Mouse (Mus musculus): ENCODE results near the gene Adh7. TPM values are rescaled to one million over a fixed set of nuclear protein-coding genes. Genes with fewer than 3 reads are reported as not detected.

Gene Adh7
- total RNA-seq, 2 experiments from 2014 or later: 0.48 to 0.53 TPM

DNA sequence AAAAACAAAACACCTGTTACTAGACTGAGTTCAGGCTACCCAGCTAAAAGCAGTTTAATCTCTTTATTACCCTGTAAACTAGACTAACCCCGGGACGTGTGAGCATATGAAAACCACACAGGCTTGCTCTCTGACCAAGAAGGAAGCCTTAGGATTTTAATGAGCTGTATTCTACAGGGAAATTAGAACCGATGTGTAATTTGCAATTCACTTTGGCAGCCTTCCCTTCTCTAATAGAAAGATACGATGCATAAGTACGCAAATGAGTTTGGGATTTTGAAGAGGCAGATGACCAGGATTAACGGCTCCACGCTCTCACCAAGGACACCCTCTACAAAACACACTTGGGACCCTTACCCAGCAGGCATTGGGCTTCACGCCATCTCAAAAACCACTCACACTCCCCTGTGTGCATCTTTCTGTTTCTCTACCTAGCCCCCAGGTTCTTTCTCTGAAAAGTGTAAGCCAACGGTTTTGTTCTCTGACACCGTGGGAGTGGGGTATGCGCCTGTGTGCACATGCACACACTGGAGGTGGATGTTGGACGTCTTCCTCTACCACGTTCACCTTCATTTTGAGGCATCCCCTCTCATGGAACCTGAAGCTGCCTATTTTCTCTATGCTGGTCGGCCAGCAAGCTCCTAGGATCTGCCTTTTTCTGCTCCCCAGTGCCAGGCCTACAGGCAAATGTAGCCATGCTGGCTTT is 24.6 kb downstream of the Adh7 start:
- intact Hi-C loops (cut with DNase I): loop anchor here (5.0 kb wide), 1 partner anchor 35 kb away; no protein-coding TSS in a partner anchor
- no peak for TF ChIP-seq CTCF (IDR thresholded peaks at IDR 0.05)
- Histone ChIP-seq H3K27ac (peak overlapping the region; percentile 72), H3K4me3 (no peak overlapping the region)
- DNase-seq: no peak

DNA sequence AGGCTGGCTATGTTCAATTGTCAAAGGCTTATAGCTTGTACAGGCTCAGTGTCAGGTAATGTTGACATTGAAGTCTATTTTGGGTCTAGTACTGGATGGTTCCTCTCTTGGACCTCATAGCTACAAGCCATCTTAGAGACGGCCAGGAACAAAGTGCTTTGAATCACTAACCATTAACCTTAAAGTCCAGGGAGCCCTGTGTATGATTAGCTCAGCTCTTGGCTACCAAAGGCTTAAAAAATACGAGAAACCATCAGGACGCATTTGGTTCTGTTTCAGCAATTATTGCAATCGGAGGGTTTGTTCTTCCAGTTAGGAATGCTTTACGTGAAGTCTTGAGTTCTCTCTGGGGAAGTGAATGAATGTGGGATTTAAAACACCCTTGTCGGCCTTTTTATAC is 25.4 kb downstream of the Adh7 start:
- Histone ChIP-seq H3K27ac (no peak overlapping the region), H3K4me3 (no peak overlapping the region)
- intact Hi-C loops (cut with DNase I): loop anchor here (5.0 kb wide), 1 partner anchor 34 kb away; no protein-coding TSS in a partner anchor
- no peak for TF ChIP-seq CTCF (IDR thresholded peaks at IDR 0.05)
- no peak for DNase-seq

DNA sequence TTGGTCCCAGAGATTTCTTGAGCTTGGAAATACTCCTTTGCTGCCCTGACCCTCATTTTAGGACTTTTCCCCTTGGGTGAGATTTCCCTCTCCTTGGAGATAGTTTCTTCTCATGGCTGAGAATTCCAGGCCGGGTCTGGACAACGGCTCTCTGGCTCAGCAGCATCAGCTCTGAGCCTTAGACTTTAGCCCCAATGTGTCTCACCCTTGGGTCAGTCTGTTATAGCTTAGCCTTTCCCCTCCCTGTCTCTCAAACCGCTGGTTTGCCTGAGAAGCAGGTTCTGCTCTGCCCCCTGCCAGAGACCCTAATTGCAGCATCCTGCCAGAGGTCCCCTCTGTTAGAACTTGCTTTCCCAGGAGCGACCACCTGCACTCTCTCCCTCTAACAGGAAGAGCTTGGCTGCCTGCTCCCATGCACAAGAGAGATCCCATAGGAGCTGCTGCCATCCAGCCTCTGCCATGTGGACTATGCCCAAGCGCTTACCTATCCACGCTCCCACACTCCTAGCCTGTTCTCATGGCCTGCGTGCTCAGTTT is 26.8 kb downstream of the Adh7 start:
- TF ChIP-seq CTCF (IDR thresholded peaks at IDR 0.05): no peak
- intact Hi-C loops (cut with DNase I): loop anchor here (5.0 kb wide), 1 partner anchor 33 kb away; no protein-coding TSS in a partner anchor
- no peak for DNase-seq
- no peak overlapping the region; the same call in 1 of the 2 replicates for H3K27ac ChIP-seq
- H3K4me3 ChIP-seq: no peak overlapping the region

DNA sequence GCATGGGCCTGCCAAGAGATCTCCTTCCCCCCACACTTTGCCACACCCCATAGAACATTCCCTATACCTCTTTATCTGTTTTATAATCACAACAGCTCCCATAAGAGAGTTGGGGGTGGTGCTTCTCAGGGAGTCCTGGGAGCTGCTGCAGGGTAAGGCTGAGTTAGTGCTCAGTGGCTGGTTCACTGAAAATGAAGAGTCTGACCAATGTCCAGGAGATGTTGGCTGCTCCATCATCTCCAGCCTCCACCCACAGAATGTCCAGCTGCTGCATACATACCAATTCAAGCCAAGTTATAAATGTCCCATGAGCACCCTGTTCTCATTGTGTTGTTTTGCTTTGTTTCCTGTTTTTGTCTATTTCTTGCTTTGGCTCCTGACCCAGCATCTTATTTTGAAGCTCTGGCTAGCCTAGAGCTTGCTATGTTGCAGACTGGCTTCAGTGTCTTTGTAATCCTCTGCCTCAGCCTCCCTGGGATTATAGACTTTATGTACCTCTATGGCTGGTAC is 29.0 kb downstream of the Adh7 start:
- DNase-seq: no peak
- intact Hi-C loops (cut with DNase I): no loop called here
- TF ChIP-seq CTCF (IDR thresholded peaks at IDR 0.05): no peak
- H3K4me3 ChIP-seq: no peak overlapping the region
- H3K27ac ChIP-seq: peak overlapping the region; percentile 84

DNA sequence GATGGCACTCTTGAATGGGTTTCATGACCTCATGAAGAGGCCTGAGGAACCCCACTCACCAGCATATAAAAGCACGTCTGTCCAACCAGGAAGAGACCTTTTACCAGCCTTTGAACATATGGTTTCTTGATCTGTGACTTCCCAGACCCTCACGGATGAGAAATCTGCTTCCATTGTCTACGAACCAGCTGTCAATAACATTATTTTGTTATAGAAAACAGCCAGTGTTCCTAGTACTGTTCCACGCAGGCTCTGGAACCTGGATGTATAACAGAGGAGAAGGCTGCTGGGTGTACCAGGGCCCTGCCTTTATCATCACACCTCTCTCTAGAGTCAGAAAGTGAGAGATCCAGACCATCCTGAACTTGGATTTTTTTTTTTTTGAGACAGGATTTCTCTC is 29.7 kb downstream of the Adh7 start:
- no peak overlapping the region for H3K4me3 ChIP-seq
- peak overlapping the region; percentile 84 for H3K27ac ChIP-seq
- TF ChIP-seq CTCF (IDR thresholded peaks at IDR 0.05): no peak
- DNase-seq: no peak
- intact Hi-C loops (cut with DNase I): no loop called here

DNA sequence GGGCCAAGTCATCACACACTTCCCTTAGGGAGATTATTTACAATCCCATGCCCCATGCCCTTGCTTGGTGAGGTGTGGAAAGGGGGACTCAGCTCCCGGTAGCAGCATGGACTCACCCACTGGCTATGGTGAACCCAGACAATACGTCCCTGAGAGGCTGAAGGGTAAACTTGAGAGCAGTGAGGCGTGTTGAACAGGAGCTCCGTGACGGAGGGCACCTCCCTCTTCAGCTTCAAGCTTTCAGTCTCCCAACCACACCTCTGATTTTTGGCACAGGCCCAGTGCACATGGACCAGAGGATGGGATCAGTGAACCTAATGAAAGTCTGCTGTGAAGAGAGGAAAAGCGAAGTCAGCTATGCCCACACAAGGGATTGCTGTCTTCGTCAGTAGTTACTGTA is 30.5 kb downstream of the Adh7 start:
- intact Hi-C loops (cut with DNase I): no loop called here
- peak; percentile 54 for DNase-seq
- no peak for TF ChIP-seq CTCF (IDR thresholded peaks at IDR 0.05)
- H3K27ac ChIP-seq: peak overlapping the region; percentile 84
- no peak overlapping the region for H3K4me3 ChIP-seq

DNA sequence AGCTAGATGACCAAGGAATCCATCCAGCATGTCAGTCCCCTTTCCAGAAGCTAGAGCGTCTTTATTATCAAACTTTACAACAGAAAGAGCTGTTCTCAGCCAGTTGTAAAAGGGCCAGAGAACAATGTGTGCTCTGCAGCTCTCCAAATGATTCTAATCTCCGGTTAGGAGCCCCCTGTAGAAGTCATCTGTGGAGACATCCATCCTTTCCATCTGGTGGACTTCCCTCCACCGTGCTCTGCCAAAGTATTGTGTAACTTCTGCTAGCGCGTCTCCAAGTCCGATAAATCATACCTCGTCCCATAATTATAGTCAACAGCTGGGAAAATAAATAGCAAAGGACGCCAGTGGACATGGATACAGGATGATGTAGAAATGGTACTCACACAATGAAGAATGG is 31.2 kb downstream of the Adh7 start:
- peak; percentile 68 for DNase-seq
- intact Hi-C loops (cut with DNase I): no loop called here
- Histone ChIP-seq H3K4me3 (no peak overlapping the region), H3K27ac (peak overlapping the region; percentile 84)
- no peak for TF ChIP-seq CTCF (IDR thresholded peaks at IDR 0.05)

DNA sequence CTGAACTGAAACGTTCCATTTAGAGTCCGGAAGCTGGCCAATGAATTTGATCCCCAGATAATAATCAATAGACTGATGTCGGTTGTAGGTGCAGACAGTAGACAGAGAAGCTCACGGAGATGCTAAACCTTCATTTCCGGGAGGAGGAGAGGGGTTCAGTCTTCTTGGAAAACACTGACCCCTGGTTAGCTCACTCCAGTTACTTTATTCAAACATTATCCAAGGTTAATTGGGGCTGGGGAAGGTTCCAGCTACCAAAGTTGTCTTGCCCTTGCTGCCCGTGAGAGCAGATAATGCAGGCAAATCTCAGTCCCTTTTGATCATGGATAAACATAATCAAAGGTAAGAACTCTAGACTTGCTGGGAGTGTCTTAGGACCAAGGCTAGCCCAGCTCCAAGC is 33.6 kb downstream of the Adh7 start:
- Histone ChIP-seq H3K27ac (no peak overlapping the region), H3K4me3 (no peak overlapping the region)
- no peak for DNase-seq
- no peak for TF ChIP-seq CTCF (IDR thresholded peaks at IDR 0.05)
- intact Hi-C loops (cut with DNase I): no loop called here

DNA sequence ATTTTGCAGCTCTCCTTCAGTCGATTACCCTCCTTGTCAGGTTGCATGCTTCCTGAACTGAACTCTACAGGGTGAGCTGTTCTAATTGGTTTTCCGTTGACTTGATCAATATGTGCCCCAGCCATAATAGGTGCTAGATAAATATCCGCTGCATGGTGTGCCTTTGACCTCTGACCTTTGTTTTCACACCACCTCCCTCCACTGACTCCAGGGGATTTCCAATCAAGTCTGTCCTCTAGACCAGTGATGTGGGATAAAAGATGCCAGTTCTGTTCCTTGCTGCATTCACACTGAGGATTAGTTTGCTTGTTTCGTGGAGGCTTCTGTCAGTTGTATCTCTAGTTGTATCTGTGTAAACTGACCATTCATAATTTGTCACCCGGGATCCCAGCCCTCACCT is 36.6 kb downstream of the Adh7 start:
- H3K27ac ChIP-seq: no peak overlapping the region
- intact Hi-C loops (cut with DNase I): no loop called here
- DNase-seq: no peak
- H3K4me3 ChIP-seq: no peak overlapping the region
- no peak for TF ChIP-seq CTCF (IDR thresholded peaks at IDR 0.05)

DNA sequence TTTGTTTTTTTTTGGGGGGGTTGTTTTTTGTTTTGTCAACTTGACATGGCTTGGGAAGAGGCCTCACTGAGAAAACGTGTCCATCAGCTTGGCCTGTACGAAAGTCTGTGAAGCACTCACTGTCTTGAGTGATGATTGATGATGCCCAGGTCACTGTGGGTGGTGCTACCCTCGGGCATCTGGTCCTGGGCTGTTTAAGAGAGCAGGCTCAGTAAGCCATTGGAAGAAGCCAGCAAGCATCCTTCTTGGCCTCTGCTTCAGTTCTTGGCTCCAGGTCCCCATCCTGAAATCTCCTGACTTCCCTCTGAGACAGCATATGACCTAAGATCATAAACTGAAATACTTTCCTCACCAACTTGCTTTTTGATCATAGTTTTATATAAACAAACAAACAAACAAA is 37.8 kb downstream of the Adh7 start:
- Histone ChIP-seq H3K4me3 (no peak overlapping the region), H3K27ac (peak overlapping the region; percentile 46; the same call in 1 of the 2 replicates)
- intact Hi-C loops (cut with DNase I): no loop called here
- DNase-seq: peak; percentile 52
- TF ChIP-seq CTCF (IDR thresholded peaks at IDR 0.05): no peak

DNA sequence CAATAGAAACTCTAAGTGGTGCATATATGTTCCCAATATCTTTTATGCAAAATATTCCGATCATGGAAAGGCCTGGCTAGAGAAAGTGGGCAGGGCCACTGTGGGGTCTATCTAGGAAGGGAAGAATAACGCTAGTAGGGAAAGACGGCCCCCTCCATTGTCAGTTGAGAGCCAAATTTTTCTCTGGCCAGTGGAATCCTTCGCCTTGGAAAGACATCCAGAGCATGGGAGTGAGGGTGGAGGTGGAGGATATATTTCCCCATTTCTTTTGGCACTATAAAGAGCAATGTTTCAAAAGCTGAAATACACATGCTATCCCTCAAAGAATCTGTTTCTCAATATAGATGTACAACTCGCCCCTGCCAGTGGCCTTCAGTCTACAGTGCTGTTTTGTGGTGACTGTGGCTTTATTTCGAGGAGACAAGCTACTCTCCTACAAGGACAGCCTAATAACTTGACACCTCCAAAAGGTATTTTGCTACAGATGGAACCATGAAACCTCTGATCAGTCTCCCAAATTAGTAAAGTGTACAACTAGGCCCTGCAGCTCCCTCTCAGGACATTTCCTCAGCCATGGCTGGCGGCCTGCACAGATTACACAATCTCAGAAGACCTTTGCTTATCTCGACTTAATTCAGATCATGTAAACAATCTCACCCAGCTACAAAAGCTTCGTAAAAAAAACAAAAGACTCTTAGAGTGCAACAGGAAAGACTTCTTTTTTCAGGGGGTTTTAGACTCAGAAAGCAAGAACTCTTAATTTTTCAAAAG is 38.4 kb downstream of the Adh7 start:
- Histone ChIP-seq H3K27ac (peak overlapping the region; percentile 46), H3K4me3 (no peak overlapping the region)
- intact Hi-C loops (cut with DNase I): no loop called here
- TF ChIP-seq CTCF (IDR thresholded peaks at IDR 0.05): no peak
- DNase-seq: peak; percentile 42

DNA sequence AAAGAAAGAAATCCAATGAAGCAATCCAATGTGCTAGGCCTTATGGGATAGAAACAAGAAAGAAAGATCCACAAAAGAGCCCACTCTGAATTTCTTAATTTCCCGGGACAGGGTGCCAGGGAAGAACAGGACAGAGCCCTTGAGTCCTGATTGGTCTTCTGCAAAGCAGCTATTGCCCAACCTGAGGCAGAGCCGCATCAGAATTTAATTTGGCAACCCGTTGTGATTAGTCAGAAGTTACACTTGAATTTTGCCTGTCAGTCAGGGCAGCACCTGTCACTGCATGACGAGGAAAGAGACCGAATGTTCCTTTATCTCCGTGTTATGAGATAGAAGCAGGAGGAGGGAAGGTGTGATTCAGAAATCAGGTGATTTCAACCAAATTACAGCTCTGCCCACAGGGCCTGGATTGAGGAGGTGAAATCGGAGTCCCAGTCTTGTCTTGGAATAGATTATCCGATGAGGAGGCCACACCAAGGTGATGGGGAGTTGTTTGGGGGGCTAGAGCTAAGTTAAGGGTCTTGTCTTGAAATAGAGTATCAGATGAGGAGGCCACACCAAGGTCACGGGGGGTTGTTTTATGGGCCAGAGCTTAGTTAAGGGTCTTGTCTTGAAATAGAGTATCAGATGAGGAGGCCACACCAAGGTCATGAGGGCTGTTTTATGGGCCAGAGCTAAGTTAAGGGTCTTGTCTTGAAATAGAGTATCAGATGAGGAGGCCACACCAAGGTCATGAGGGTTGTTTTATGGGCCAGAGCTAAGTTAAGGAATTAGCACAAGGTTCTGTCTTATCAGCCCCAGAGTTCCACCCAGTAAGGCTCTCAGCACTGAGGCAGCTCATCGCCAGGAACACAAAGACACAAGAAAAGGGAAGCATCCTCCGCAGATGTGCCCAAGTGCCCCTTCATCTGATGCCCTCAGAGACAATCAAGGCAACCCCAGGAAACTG is 43.4 kb downstream of the Adh7 start, which contains the start of gene Adh1:
Gene Adh1, plus strand, starts transcription at position 271 of the 949 bp plus-strand sequence.
- intact Hi-C loops (cut with DNase I): no loop called here
- Histone ChIP-seq H3K27ac (no peak within 1 kb of the TSS), H3K4me3 (no peak within 1 kb of the TSS)
- TF ChIP-seq CTCF (IDR thresholded peaks at IDR 0.05): no peak
- no peak for DNase-seq

Measured in gastrocnemius, adult 2 months (tissue).